ENCODE assay signal across 26 mouse cellular contexts in genomic region chr1:60670172-60670571, GRCm38 (mm10). TPM values are rescaled to one million over a fixed set of nuclear protein-coding genes. Genes with fewer than 3 reads are reported as not detected.
DNase-seq lines count a peak whose midpoint lies in the region; ATAC-seq and TF ChIP-seq lines count a peak whose summit lies in the region.
"Had no signal": no experiment of that assay in that cellular context is flagged by ENCODE, and none has a peak within 500 bp of the region (broad histone marks: within the 10 kb centered on the region; RNA-seq: fewer than 3 reads in every experiment).

No protein-coding gene starts in this region.

- H3K4me3 ChIP-seq in kidney, embryonic 15.5 days (replicated peaks), result no peak overlapping the region
- H3K4me3 ChIP-seq in kidney, adult 2 months (ENCODE audit: insufficient read depth, low read depth, low read length), result no peak overlapping the region
- no peak overlapping the region for H3K4me3 ChIP-seq in CH12.LX (replicated peaks in 1 of 3; ENCODE audit: low read depth in 2 of 3, low read length in 2 of 3, poor library complexity in 1 of 3)
- H3K4me3 ChIP-seq: forebrain, embryonic 10.5 days; forebrain, embryonic 13.5 days; heart, adult 2 months had no signal

- TF ChIP-seq CTCF in kidney, adult 2 months (conservative IDR thresholded peaks at IDR 0.05; ENCODE audit: insufficient read depth, insufficient read length, low read depth, low read length), result no peak
- TF ChIP-seq CTCF in CH12.LX (conservative IDR thresholded peaks at IDR 0.05 in 1 of 2, IDR thresholded peaks at IDR 0.05 in 1 of 2; ENCODE audit: low read depth in 2 of 2, low read length in 2 of 2), result no peak

- no peaks in the 10 kb centered on the region for H3K27me3 ChIP-seq in kidney, embryonic 15.5 days
- H3K27me3 ChIP-seq in kidney, adult 2 months (replicated peaks; ENCODE audit: control insufficient read depth, insufficient read depth, low read length), result no peaks in the 10 kb centered on the region
- H3K27me3 ChIP-seq in CH12.LX (replicated peaks), result no peaks in the 10 kb centered on the region
- H3K27me3 ChIP-seq: forebrain, embryonic 13.5 days had no signal

- DNase-seq in heart, adult 11 months, result peak; percentile 70
- no peak for DNase-seq in heart, adult 8-10 months (ENCODE audit: low spot score)
- no peak for DNase-seq in kidney, adult 2 months
- no peak for DNase-seq in CH12.LX (ENCODE audit: extremely low read depth)
- no peak for DNase-seq in adipocyte (ENCODE audit: low spot score)
- no peak for DNase-seq in embryo, embryonic 10.5 days (ENCODE audit: low spot score)
- DNase-seq: adrenal gland, postnatal 10 days; adrenal gland, postnatal 36 days; B cell, adult 2 months; cerebellum, adult 18-20 months; cerebellum, adult 9-10 months; cerebellum, postnatal 25 days; gastrocnemius, postnatal 25 days; heart, adult 2 months; kidney, adult 18-20 months had no signal

- H3K4me2 ChIP-seq in kidney, embryonic 15.5 days, result no peak overlapping the region
- H3K4me2 ChIP-seq in CH12.LX (ENCODE audit: insufficient read depth, low read depth, poor library complexity, severe bottlenecking), result 0 out of 2 replicates have a peak overlapping the region, but pooled peaks have one; percentile 9
- H3K4me2 ChIP-seq: forebrain, embryonic 13.5 days; heart, embryonic 11.5 days; hindbrain, embryonic 14.5 days had no signal

- TF ChIP-seq EP300 in CH12.LX (IDR thresholded peaks at IDR 0.05; ENCODE audit: low read length), result no peak

- no peaks in the 10 kb centered on the region for H3K79me2 ChIP-seq in CH12.LX (replicated peaks; ENCODE audit: control insufficient read depth, extremely low read depth, insufficient read depth, poor library complexity, severe bottlenecking)

- in situ Hi-C loops in CH12.LX (cut with MboI; ENCODE audit: low pct_ligation_motif_present, low pct_unique_long_range_greater_than_20kb, low sequenced_read_pairs), result no loop called here

- H3K4me1 ChIP-seq in kidney, embryonic 15.5 days, result peaks cover 7% of the 10 kb centered on the region
- peaks cover 7% of the 10 kb centered on the region; the same call in 1 of the 2 replicates for H3K4me1 ChIP-seq in kidney, adult 2 months (ENCODE audit: control insufficient read depth, insufficient read depth, low read length)
- 0 out of 4 replicates have a peak, but pooled peaks cover 0 to 4% of the 10 kb centered on the region in 2 experiments for H3K4me1 ChIP-seq in CH12.LX (ENCODE audit: control insufficient read depth in 1 of 2, insufficient read depth in 2 of 2)

- no peak overlapping the region for H3K9ac ChIP-seq in kidney, embryonic 15.5 days
- H3K9ac ChIP-seq in CH12.LX (ENCODE audit: insufficient read depth, low read depth), result no peak overlapping the region
- H3K9ac ChIP-seq: forebrain, embryonic 13.5 days; hindbrain, embryonic 14.5 days had no signal

- WGBS in kidney, embryonic 15.5 days, result 76% methylated on average over 5 of the region's 5 CpGs
- 74% methylated on average over 5 of the region's 5 CpGs for WGBS in kidney, adult 2 months

- ATAC-seq in kidney, embryonic 15.5 days (replicated peaks; ENCODE audit: low FRiP score), result no peak
- ATAC-seq in common myeloid progenitor, adult 5-6 weeks (replicated peaks; ENCODE audit: low read depth, poor library complexity, severe bottlenecking), result peak; percentile 54; the same call in 1 of the 2 replicates
- ATAC-seq: activated CD4-positive, CD25-positive, alpha-beta regulatory T cell, adult 4 months; forebrain, embryonic 13.5 days; forebrain, embryonic 16.5 days; hindbrain, postnatal 0 days; inflammation-experienced regulatory T-cells, adult 6 months had no signal

- dilution Hi-C loops in CH12.LX (cut with MboI; ENCODE audit: extremely low pct_ligation_motif_present, extremely low pct_unique_long_range_greater_than_20kb, low sequenced_read_pairs), result no loop called here

- no peak for TF ChIP-seq POLR2A in kidney, adult 2 months (IDR thresholded peaks at IDR 0.05; ENCODE audit: low read depth, low read length)
- TF ChIP-seq POLR2A in CH12.LX (IDR thresholded peaks at IDR 0.05; ENCODE audit: low read depth, low read length), result no peak

- 0 out of 2 replicates have a peak overlapping the region, but pooled peaks have one; percentile 1 for H3K27ac ChIP-seq in kidney, embryonic 15.5 days
- H3K27ac ChIP-seq in kidney, adult 2 months (ENCODE audit: insufficient read depth, low read depth, low read length), result no peak overlapping the region
- H3K27ac ChIP-seq in CH12.LX (ENCODE audit: insufficient read depth, low read depth), result no peak overlapping the region
- H3K27ac ChIP-seq: forebrain, embryonic 10.5 days; forebrain, embryonic 13.5 days; hindbrain, embryonic 14.5 days; hindbrain, postnatal 0 days had no signal

- TF ChIP-seq RAD21 in CH12.LX (IDR thresholded peaks at IDR 0.05; ENCODE audit: low read depth, low read length), result no peak

- H3K36me3 ChIP-seq in kidney, embryonic 15.5 days, result no peaks in the 10 kb centered on the region
- no peaks in the 10 kb centered on the region for H3K36me3 ChIP-seq in kidney, adult 2 months (ENCODE audit: control insufficient read depth, insufficient read depth, low read length)
- no peaks in the 10 kb centered on the region for H3K36me3 ChIP-seq in CH12.LX (replicated peaks in 1 of 2; ENCODE audit: control insufficient read depth in 1 of 2, insufficient read depth in 1 of 2, low read length in 1 of 2)
- H3K36me3 ChIP-seq: forebrain, embryonic 10.5 days had no signal

- no peaks in the 10 kb centered on the region for H3K9me3 ChIP-seq in kidney, embryonic 15.5 days (replicated peaks)
- no peaks in the 10 kb centered on the region for H3K9me3 ChIP-seq in CH12.LX (replicated peaks; ENCODE audit: low read length)
- H3K9me3 ChIP-seq: forebrain, embryonic 10.5 days; forebrain, embryonic 13.5 days had no signal

TF ChIP-seq in CH12.LX, 34 proteins besides CTCF, POLR2A, EP300 and RAD21:
- TF ChIP-seq ELF1 (IDR thresholded peaks at IDR 0.05; ENCODE audit: low read depth, low read length) (no peak), USF1 (IDR thresholded peaks at IDR 0.05; ENCODE audit: low read depth, low read length) (no peak), POLR2AphosphoS2 (IDR thresholded peaks at IDR 0.05; ENCODE audit: low read depth, low read length) (no peak), ZNF384 (IDR thresholded peaks at IDR 0.05; ENCODE audit: low read depth, low read length) (no peak), JUN (IDR thresholded peaks at IDR 0.05; ENCODE audit: insufficient read depth, low read depth, low read length) (no peak), ZC3H11A (IDR thresholded peaks at IDR 0.05; ENCODE audit: low read depth, low read length) (no peak), ETS1 (conservative IDR thresholded peaks at IDR 0.05; ENCODE audit: low read depth, low read length) (no peak), JUND (conservative IDR thresholded peaks at IDR 0.05; ENCODE audit: low read depth, low read length) (no peak), RCOR1 (conservative IDR thresholded peaks at IDR 0.05; ENCODE audit: low read depth, low read length) (no peak), SIN3A (IDR thresholded peaks at IDR 0.05; ENCODE audit: low read length) (no peak), ZMIZ1 (IDR thresholded peaks at IDR 0.05; ENCODE audit: low read depth, low read length) (no peak), CHD1 (IDR thresholded peaks at IDR 0.05; ENCODE audit: low read depth, low read length) (no peak), MEF2A (IDR thresholded peaks at IDR 0.05; ENCODE audit: borderline replicate concordance, low read depth, low read length) (no peak), ZKSCAN1 (IDR thresholded peaks at IDR 0.05; ENCODE audit: borderline replicate concordance, low read depth, low read length) (no peak)

RNA-seq across cellular contexts. Expression of gene Cd28, which starts 46.4 kb away (rescaled TPM):
- total RNA-seq in heart, adult 8-10 months (2022), result 10 to 100 TPM; 11.8 to 15.7 (median 12.5) TPM
- polyA plus RNA-seq in kidney, embryonic 15.5 days (2015; fragmentation: Nextera tagmentation; extraction: Ambion mirVana), result 0.24 and 0.30 TPM in 2 replicates
- 0.04 and 0.55 TPM in 2 replicates for polyA plus RNA-seq in kidney, adult 2 months (2012; rRNA removed)
- 4.4 and 5.2 TPM in 2 replicates for total RNA-seq in CH12.LX (2012; rRNA removed)
- 0.82 and 1.0 TPM in 2 replicates for total RNA-seq in CH12.LX (2014; rRNA removed)
- 1.8 and 2.2 TPM in 2 replicates for polyA plus RNA-seq in CH12.LX (2012; ENCODE audit: insufficient read length, low read depth)
- 1.1 and 1.4 TPM in 2 replicates for total RNA-seq in common myeloid progenitor, adult 5-6 weeks (2017)
- total RNA-seq: MEL had no signal
